Mouse (Mus musculus) cerebellum, postnatal 25 days (tissue): ENCODE data around the gene Rnf150.
"Not testable (repeated sequence)": the region's sequence is repeated elsewhere in the genome, so short reads cannot be mapped to it uniquely, and the experiment has no call there.

Experiments
- DNase-seq, 2 experiments: peaks; one replicate each; pipeline ENCODE4 v3.0.0; 2021; ENCODE audit warnings: mixed read lengths in 2 of 2

The Rnf150 gene

GRCm38 (mm10) chr8:83078701-83079533 is 215.8 kb downstream of the Rnf150 start:
- no peak for DNase-seq

DNA sequence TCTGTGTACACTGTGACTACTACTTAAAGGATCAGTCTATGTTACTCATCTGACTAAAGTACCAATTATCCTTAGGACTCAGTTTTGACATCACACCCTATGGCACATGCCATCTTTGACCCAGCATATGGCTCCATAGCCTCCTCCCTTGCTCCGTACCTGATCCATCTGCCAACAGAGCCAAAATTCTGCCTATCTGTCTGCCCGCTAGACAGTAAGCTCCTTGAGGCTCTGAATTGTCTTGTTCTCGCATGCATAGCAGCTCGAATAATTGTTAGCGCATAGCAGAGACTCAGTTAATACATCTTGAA is 216.3 kb downstream of the Rnf150 start:
- no peak for DNase-seq

DNA sequence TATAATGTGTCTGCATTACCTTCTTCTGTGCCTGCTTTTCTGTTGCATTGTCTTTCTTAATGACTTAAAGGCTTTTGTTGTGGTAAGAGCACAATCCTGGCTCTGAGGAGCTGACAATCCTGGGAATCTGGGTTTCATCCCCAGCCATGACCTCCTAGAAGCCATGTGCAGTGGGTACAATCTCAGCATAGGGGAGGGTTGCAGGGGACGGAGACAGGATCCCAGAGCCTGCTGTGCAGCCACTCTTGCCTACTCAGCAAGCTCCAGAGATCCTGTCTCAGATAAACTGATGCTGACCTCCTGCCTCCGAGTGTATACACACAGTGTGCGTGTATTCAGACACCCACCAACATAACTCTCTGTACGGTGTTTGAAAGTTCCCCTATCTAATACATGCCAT is 218.1 kb downstream of the Rnf150 start:
- no peak for DNase-seq

- not testable (repeated sequence) for DNase-seq
Measured at GRCm38 (mm10) chr8:83081806-83082205, 218.7 kb downstream of the Rnf150 start.

GRCm38 (mm10) chr8:83082251-83082650 is 219.1 kb downstream of the Rnf150 start:
- no peak for DNase-seq

- no peak for DNase-seq
Measured at GRCm38 (mm10) chr8:83083452-83083851, 220.3 kb downstream of the Rnf150 start.

- no peak for DNase-seq
Measured at GRCm38 (mm10) chr8:83085581-83085980, 222.4 kb downstream of the Rnf150 start.

- no peak for DNase-seq
Measured at GRCm38 (mm10) chr8:83086625-83087024, 223.5 kb downstream of the Rnf150 start.

GRCm38 (mm10) chr8:83087604-83088003 is 224.4 kb downstream of the Rnf150 start:
- DNase-seq: no peak

DNA sequence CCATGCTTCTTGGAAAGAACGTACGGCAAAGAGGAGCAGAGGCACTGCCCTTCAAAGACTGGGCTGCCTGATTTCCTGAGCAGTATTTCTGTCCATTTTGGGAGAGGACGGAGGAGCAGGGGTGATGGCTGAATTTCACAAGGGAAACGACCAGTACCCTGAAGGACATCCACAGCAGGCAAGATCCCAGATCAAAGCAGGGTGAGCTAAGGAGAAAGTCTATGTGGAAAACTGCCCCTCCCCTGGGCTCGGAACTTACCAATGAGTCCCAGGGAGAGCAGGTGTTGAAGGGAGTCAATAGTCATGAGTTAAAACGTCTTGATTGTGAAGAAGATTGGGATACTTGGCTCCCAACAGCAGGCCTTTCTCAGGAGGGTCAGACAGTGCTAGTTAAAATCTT is 225.0 kb downstream of the Rnf150 start:
- no peak for DNase-seq

DNA sequence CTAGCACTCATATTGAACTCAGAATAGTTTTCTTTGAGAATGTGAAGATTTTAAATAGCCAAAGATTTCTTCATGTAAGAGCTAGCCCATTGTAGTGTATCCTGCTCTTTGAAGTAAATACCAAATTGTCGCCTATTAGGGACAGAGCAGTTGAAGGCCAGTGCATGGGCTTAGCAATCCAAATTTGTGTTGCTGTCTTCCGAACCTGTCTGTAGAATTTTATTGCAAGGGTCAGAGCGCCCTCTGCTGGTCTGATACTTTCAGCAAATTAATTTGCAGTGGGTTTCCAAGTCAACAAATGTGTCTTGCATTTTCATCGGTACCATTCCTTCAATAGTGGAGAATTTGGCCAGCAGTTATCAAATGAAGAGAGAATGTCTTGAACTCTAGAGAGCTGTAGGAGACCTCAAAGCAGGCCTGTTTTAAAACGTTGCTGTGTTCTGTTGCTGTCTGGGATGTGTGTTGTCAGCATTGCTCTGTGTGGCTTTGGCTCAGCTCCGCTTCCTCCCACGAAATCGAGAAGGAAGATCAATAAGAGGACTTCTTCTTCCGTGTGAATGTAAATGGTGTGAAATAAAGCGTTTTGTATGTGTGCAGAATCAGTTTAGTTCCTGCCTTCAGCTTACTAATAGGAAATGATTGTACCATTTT is 226.3 kb downstream of the Rnf150 start:
- DNase-seq: peak; percentile 87 to 93

GRCm38 (mm10) chr8:83090446-83090845 is 227.3 kb downstream of the Rnf150 start:
- no peak for DNase-seq

GRCm38 (mm10) chr8:83100041-83100440 is 236.9 kb downstream of the Rnf150 start:
- peak in 1 of 2 experiments; percentile 51 for DNase-seq

GRCm38 (mm10) chr8:83102957-83103510 is 239.9 kb downstream of the Rnf150 start:
- no peak for DNase-seq

DNA sequence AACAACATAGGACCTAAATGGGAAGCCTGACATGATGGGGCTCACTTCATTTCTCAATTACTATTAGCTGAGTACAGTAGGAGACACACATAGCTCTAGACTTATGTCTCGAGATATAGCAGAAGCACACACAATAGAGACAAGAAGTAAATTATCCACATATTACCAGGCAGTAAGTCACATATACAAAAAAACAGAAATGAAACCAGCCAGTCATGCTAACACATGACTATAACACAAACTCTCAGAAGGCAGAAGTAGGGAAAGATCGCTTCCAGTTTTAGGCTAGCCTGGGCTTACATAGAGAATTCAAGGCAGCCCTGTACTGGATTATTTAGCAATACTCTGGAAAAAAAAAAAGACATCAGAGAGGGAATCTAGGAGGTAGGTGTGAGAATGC is 240.8 kb downstream of the Rnf150 start:
- DNase-seq: no peak

GRCm38 (mm10) chr8:83109756-83110155 is 246.6 kb downstream of the Rnf150 start:
- no peak for DNase-seq

DNA sequence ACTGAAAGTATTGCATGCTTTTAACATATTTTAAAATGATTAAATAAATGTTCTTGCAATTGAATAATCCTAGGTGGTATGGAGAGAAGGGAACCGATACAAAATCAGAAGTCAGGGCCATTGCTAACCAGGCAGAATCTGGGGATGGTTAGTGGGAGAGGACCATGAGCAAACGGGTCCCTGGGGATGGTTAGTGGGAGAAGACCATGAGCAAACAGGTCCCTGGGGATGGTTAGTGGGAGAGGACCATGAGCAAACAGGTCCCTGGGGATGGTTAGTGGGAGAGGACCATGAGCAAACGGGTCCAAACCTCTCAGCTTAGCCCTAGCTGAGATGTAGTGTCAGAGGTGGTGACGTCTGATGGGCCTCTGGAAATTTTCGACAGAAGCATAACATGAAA is 247.0 kb downstream of the Rnf150 start:
- no peak for DNase-seq

DNA sequence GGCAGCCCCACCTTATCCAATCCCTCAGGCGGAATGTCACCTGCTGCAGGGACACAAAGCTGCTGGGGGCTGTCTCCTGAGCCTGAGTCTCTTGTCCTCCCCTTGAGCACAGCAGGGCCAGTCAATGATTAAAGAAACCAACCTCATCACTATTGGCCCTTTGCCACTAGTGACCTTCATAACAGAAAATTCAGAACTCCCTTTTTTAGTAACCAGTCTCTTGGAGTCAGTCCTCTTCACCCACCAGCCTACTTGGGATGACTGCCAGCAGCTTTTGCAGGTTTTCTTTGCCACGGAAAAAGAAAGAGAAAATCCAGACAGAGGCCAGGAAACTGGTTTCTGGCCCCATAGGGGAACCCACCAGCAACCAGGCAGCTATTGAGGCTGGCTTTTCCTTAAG is 271.9 kb downstream of the Rnf150 start:
- DNase-seq: no peak

- no peak for DNase-seq
Measured at GRCm38 (mm10) chr8:83140068-83140467, 276.9 kb downstream of the Rnf150 start.

DNA sequence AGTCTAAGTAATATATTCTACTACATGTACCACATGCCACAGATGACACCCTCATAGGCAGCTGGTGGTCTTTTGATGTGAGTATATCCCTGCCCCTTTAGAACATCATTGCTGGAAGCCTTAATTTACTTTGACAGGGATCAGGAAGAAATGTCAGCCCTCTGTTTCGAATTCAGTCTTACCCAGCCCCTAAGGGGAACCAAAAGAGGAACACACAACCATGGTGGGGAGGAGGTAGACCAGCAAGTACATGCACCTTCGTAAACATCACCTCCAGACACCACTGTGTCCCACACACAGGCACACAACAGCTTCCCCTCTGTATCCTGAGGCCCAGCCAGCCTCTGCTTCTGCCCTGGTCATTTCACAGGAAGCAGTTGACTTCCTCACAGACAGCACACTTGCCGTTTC is 277.6 kb downstream of the Rnf150 start:
- DNase-seq: no peak
